Mouse (Mus musculus) kidney, embryonic 16.5 days (tissue): ENCODE measurements at regions not wholly inside any gene's neighbourhood (a gene's known extent, or its start where the extent isn't known, plus 50 kb on each side); places are given as distances from the start of the nearest gene placed in this dataset.

Source experiments
- ATAC-seq: fragments of 200-750 bp; cut with Nextera tagmentation; 2 replicates; pipeline ENCODE4 v1.8.0; 2017; ENCODE audit warnings: moderate TSS enrichment; ENCODE audit not compliant: low FRiP score, low TSS enrichment
- H3K27ac ChIP-seq: fragments of 300-500 bp; sonication (generic); 2 replicates; pipeline ENCODE4 v1.5.1; 2014; ENCODE audit warnings: low read length
- H3K27me3 ChIP-seq: fragments of 300-500 bp; sonication (generic); 2 replicates; pipeline ENCODE4 v1.6.1; 2014; ENCODE audit warnings: low read length, control low read depth, mixed read lengths; ENCODE audit not compliant: insufficient read depth
- H3K36me3 ChIP-seq: fragments of 300-500 bp; sonication (generic); 2 replicates; pipeline ENCODE4 v1.6.1; 2014; ENCODE audit warnings: low read length, control low read depth, mixed read lengths; ENCODE audit not compliant: insufficient read depth
- H3K4me1 ChIP-seq: fragments of 300-500 bp; sonication (generic); 2 replicates; pipeline ENCODE4 v1.6.1; 2014; ENCODE audit warnings: low read length, control low read depth, mixed read lengths; ENCODE audit not compliant: insufficient read depth
- H3K4me2 ChIP-seq: fragments of 300-500 bp; sonication (generic); replicated peaks from 2 replicates; pipeline ENCODE4 v1.6.1; 2014; ENCODE audit warnings: low read depth, low read length
- H3K4me3 ChIP-seq: fragments of 300-500 bp; sonication (generic); 2 replicates; pipeline ENCODE4 v1.5.1; 2014; ENCODE audit warnings: mild to moderate bottlenecking, low read length
- H3K9ac ChIP-seq: fragments of 300-500 bp; sonication (generic); replicated peaks from 2 replicates; pipeline ENCODE4 v1.6.1; 2014; ENCODE audit warnings: low read length
- H3K9me3 ChIP-seq: fragments of 300-500 bp; sonication (generic); 2 replicates; pipeline ENCODE4 v1.6.1; 2016; ENCODE audit warnings: low read length, control low read depth
- WGBS: fragments of 180-500 bp; shearing (Covaris S2); extraction: QIAGEN DNeasy Blood & Tissue Kit; methylation state at CpG from one replicate; pipeline ENCODE4 v1.1.7; 2014; 5-methylcytosine and 5-hydroxymethylcytosine counted together

DNA sequence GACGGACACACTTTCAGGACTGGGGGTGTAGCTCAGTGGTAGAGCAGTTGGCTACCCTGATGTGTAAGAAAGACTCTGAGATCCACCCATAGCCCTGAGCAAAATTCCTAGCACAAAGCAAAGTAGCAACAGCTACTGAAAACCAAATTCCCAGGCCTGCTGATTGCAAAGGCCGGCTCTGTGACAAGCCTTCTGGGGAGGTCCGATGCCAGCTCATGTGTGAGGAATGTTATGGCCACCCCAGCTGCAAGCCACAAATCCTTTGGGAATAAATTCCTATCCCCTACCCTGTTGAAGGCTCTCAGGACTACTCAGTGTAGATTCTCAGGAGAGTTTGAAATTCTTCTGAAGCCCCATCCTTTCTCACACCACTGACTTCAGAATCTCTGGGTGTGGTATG, 186.7 kb upstream of the Bcor start:
- H3K9me3 ChIP-seq, result no peaks in the 10 kb centered on the region
- no peak overlapping the region for H3K4me3 ChIP-seq
- H3K4me1 ChIP-seq, result no peaks in the 10 kb centered on the region
- H3K36me3 ChIP-seq, result no peaks in the 10 kb centered on the region
- no peak overlapping the region for H3K27ac ChIP-seq
- H3K27me3 ChIP-seq, result no peaks in the 10 kb centered on the region; the same call in 1 of the 2 replicates
- H3K9ac ChIP-seq, result no peak overlapping the region
- ATAC-seq, result no peak
- WGBS, result 66% methylated on average over 3 of the region's 3 CpGs
- no peak overlapping the region for H3K4me2 ChIP-seq

DNA sequence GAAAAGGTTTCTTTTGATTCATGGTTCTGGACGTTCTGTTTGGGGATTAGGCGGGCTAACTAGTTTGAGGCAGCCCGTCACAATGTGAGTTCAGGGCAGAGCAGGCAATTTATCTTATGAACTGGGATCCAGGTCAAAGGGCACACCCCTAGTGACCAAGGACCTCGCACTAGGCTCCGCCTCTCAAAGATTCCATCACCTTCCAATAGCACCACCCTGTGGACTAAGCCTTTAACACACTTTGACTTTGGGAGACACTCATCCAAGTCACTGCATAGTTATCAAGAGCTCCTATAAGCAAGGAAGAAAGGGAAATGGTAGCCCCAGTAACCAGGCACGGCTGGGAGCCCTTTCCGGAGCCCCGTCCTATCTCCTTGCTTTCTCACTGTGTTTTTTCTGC, 188.0 kb upstream of the Bcor start:
- WGBS, result 59% methylated on average over 8 of the region's 8 CpGs
- Histone ChIP-seq H3K4me2 (no peak overlapping the region), H3K9me3 (no peaks in the 10 kb centered on the region), H3K27me3 (no peaks in the 10 kb centered on the region; the same call in 1 of the 2 replicates), H3K4me3 (no peak overlapping the region), H3K4me1 (no peaks in the 10 kb centered on the region), H3K27ac (no peak overlapping the region), H3K36me3 (no peaks in the 10 kb centered on the region), H3K9ac (no peak overlapping the region)
- ATAC-seq, result no peak

DNA sequence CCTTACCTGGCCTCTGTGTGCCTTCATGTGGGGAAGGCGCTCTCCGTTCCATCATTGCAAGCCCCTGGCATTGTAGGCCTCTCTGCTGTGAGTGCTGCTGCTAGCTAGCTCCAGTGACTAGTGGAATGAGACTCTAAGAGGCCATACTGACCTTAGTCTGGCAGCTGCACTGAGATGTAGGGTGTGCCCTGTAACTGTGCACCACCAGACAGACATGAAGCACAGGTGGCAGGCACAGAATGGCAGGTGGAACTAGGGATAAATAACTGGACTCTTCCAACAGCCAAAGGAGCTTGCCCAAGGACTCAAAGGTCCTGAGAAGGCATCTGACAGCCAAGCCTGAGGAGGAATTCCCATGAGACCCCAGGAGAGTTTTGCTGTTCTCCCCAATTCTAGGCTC, 194.7 kb upstream of the Bcor start:
- ATAC-seq, result no peak
- Histone ChIP-seq H3K36me3 (no peaks in the 10 kb centered on the region), H3K27me3 (peaks cover 5% of the 10 kb centered on the region; the same call in 1 of the 2 replicates), H3K4me3 (no peak overlapping the region), H3K27ac (no peak overlapping the region), H3K4me2 (no peak overlapping the region), H3K4me1 (no peaks in the 10 kb centered on the region), H3K9me3 (no peaks in the 10 kb centered on the region), H3K9ac (no peak overlapping the region)
- WGBS, result 92% methylated on average over 2 of the region's 2 CpGs

DNA sequence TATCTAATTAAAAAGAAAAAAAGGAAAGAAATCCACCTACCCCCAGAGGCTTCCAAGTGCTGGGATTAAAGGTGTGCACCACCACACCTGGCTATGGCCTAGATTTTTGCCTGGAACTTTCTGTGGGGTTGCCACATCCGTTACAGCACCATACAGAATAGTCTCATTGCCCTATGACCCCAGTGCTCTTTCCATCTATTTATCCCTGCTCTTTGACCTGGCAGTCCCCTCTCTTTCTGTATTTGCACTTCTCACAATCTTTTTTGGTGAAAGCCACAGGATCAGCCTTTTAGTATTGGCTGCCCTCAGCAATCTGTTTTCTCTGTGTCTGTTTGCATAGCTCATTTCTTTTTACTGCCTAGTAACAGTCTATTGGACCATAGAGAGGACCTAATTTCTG, 197.9 kb upstream of the Bcor start:
- Histone ChIP-seq H3K27ac (no peak overlapping the region), H3K9ac (no peak overlapping the region), H3K4me3 (no peak overlapping the region), H3K27me3 (peaks cover 5% of the 10 kb centered on the region; the same call in 1 of the 2 replicates), H3K9me3 (no peaks in the 10 kb centered on the region), H3K4me1 (no peaks in the 10 kb centered on the region), H3K36me3 (no peaks in the 10 kb centered on the region), H3K4me2 (no peak overlapping the region)
- no peak for ATAC-seq
- 69% methylated on average over 1 of the region's 1 CpGs for WGBS

DNA sequence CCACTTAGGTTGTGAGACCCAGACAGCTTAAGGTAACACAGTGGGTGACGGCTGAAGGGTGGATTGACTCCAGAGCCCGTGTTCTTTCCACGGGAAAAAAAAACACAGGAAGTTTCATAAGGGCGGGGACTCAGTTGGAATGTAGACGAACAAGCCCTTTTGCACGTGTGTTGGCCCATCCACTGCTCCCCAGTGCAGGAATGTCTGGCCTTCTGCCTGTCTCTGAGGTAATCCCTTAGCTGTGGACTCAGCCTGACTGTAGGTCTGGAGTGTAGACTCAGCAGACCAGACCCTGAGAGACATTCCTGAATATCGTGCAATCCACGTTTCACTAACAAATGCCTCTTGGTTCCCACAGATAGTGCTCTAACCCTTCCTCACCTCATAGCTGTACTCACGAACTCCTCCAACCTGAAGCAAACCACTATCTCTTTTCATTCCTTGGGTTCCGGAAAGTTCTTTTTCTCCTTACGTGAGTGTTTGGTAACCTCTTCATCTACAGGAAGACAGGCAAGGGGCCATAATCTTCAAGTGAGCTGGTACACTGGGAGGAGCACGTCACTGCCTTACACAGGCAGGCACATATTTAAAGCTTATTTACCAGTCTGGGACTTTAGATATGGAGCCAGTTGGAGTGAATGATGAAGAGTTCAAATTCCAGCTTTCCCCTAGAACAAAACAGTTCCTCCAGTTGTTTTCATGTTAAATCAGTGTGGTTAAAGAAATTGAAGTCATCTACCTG, 205.6 kb upstream of the Bcor start:
- Histone ChIP-seq H3K27ac (no peak overlapping the region), H3K27me3 (peaks cover 3% of the 10 kb centered on the region; the same call in 1 of the 2 replicates), H3K36me3 (no peaks in the 10 kb centered on the region), H3K4me2 (no peak overlapping the region), H3K9me3 (no peaks in the 10 kb centered on the region), H3K9ac (no peak overlapping the region), H3K4me3 (no peak overlapping the region), H3K4me1 (no peaks in the 10 kb centered on the region)
- 67% methylated on average over 12 of the region's 12 CpGs for WGBS
- ATAC-seq, result no peak

DNA sequence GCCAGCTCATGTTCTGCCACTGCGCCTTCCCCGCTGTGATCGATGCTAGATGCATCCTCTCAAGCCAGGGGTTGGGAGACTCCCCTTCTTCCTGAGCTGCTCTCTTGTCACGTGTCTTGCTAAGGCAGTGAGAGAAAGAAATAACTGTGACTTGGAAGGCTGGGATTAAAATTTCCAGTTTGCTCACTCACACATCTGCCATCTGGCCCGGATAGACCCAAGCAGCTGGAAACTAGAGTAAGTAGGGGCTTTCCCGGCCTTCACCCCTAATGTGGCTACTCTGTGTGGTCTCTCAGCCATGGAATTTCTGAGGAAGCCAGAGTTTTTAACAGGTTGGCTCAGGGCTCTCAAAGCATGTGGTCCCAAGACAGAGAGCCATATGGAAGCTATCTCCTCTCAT, 206.6 kb upstream of the Bcor start:
- no peak overlapping the region for H3K4me2 ChIP-seq
- no peaks in the 10 kb centered on the region for H3K9me3 ChIP-seq
- no peaks in the 10 kb centered on the region for H3K4me1 ChIP-seq
- H3K27me3 ChIP-seq, result peaks cover 8% of the 10 kb centered on the region; the same call in 1 of the 2 replicates
- ATAC-seq, result no peak
- no peaks in the 10 kb centered on the region for H3K36me3 ChIP-seq
- no peak overlapping the region for H3K27ac ChIP-seq
- no peak overlapping the region for H3K9ac ChIP-seq
- WGBS, result 78% methylated on average over 6 of the region's 6 CpGs
- H3K4me3 ChIP-seq, result no peak overlapping the region

DNA sequence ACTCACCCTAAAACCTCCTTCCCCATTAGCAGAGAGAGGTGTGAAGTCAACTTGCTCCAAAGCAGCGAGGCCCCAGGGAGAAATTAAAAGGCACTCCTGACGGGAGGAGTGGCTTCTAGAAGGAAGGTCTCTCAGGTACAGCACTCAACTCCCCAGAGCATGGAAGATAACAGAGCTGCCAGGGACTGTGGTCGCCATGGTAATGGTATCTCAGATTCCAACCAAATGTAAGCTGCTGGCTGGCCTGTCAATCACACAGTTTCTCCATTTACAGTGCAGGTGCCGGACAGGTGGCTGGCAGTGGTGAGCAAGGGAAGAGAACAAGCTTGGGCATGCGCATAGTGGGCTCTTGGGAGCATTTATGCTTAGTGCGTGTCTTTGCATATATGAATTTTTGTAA, 213.5 kb upstream of the Bcor start:
- H3K4me1 ChIP-seq, result peaks cover 8% of the 10 kb centered on the region; the same call in 1 of the 2 replicates
- H3K9ac ChIP-seq, result no peak overlapping the region
- peaks cover 19% of the 10 kb centered on the region; the same call in 1 of the 2 replicates for H3K27me3 ChIP-seq
- no peak overlapping the region for H3K27ac ChIP-seq
- H3K4me3 ChIP-seq, result no peak overlapping the region
- no peaks in the 10 kb centered on the region for H3K36me3 ChIP-seq
- no peak overlapping the region for H3K4me2 ChIP-seq
- no peaks in the 10 kb centered on the region for H3K9me3 ChIP-seq
- 70% methylated on average over 6 of the region's 6 CpGs for WGBS
- no peak for ATAC-seq

DNA sequence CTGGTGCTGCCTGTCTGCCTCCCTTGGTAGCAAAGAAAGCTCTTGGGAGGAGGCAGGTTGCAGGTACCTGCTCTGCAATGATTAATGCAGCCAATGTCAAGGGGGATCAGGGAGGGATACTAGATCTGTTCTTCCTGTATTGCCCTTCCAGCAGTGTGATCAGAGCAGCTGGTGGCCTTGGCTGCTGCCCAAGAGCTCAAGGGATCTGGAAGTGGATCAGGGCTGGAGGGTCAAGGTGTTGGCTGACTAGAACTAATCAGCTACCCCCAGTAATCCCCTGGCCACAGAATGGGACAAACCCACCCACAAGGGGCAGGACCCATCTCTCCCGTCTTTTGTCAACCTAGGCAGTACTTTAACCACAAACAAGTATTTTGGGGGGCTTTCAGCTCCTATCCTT, 211.8 kb upstream of the Atp6ap2 start:
- Histone ChIP-seq H3K9ac (no peak overlapping the region), H3K9me3 (no peaks in the 10 kb centered on the region), H3K4me3 (no peak overlapping the region), H3K4me1 (peaks cover 8% of the 10 kb centered on the region; the same call in 1 of the 2 replicates), H3K36me3 (no peaks in the 10 kb centered on the region), H3K27ac (no peak overlapping the region), H3K27me3 (peaks cover 24% of the 10 kb centered on the region; the same call in 1 of the 2 replicates), H3K4me2 (no peak overlapping the region)
- ATAC-seq, result no peak
- 64% methylated on average over 1 of the region's 1 CpGs for WGBS

DNA sequence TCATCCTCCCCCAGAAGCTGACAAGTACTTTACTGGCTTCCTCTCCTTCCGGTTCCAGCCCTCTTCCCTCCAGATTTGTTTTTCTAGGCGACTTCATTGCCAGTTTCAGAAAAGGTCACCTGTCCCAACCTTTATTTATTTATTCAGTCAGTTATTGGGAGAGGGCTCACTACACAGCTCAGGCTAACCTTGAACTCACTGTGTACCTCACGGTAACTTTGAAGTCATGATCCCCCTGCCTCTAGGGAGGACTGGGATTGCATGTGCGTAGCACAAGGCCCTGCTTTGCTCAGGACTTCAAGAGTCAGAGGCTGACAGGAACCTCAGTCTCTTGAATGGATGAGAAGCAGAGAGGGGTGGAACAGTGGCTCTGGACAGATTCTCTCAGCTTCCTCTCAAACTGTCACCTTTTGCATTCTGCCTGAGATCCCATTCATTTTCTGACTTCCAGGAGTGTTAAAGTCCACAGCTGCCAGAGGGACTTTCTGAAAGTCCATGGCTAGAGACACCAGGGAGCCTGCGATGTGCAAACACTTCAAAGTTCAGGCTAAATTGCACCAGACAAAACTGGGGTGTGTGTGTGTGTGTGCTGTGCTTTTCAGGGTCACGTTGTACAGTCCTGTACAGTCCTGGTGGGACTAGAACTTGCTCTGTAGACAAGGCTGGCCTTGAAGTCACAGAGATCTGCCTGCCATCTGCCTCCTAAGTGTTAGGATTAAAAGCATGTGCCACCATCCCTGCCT, 211.2 kb upstream of the Atp6ap2 start:
- ATAC-seq, result no peak
- Histone ChIP-seq H3K27ac (no peak overlapping the region), H3K27me3 (peaks cover 20% of the 10 kb centered on the region; the same call in 1 of the 2 replicates), H3K9ac (no peak overlapping the region), H3K9me3 (no peaks in the 10 kb centered on the region), H3K4me2 (no peak overlapping the region), H3K36me3 (no peaks in the 10 kb centered on the region), H3K4me1 (peaks cover 8% of the 10 kb centered on the region; the same call in 1 of the 2 replicates), H3K4me3 (no peak overlapping the region)
- WGBS, result 59% methylated on average over 6 of the region's 6 CpGs

DNA sequence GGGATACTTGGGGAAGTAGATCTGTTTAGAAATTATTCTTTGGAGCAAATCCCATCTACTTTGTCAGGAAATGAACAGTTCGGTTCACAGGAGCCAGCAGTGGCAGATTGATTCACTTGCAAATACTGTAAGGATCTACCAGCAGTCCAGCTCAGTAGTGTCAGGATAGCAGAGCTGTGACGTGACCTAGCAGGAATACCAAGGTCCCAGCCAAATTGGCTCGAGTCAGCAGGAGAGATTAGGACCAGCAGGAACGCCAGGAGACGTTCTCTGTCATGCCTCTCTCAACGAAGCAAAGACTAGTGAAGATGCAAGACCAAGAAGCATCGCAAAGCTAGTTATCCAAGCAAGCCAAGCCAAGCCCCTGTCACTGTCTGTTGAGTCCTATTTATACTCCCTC, 210.2 kb upstream of the Atp6ap2 start:
- H3K4me2 ChIP-seq, result no peak overlapping the region
- no peaks in the 10 kb centered on the region for H3K36me3 ChIP-seq
- 78% methylated on average over 7 of the region's 7 CpGs for WGBS
- no peak overlapping the region for H3K9ac ChIP-seq
- no peak for ATAC-seq
- no peak overlapping the region for H3K27ac ChIP-seq
- H3K4me3 ChIP-seq, result no peak overlapping the region
- H3K9me3 ChIP-seq, result no peaks in the 10 kb centered on the region
- peaks cover 16% of the 10 kb centered on the region; the same call in 1 of the 2 replicates for H3K27me3 ChIP-seq
- H3K4me1 ChIP-seq, result peaks cover 8% of the 10 kb centered on the region; the same call in 1 of the 2 replicates
